Mouse (Mus musculus) adrenal gland, adult 18-20 months (tissue): Measurements from ENCODE around the gene Qpct. TPM values are rescaled to one million over a fixed set of nuclear protein-coding genes. Genes with fewer than 3 reads are reported as not detected.

ENCODE experiments used
- DNase-seq, 2 experiments: peaks; one replicate each; pipeline ENCODE4 v3.0.0; 2021 to 2022; ENCODE audit warnings: low spot score in 2 of 2
- long read RNA-seq, 2 experiments: library from polyadenylated mRNA; stranded (forward); transcript quantifications; one replicate each; pipeline ENCODE4 v2.0.0; 2021
- total RNA-seq, 2 experiments: library from RNA; stranded (reverse); gene quantifications; 1 replicate in 1 of 2; 2 replicates in 1 of 2; pipeline ENCODE4 v1.2.3; 2021

The Qpct gene
- 1 to 10 TPM; 7.3 to 8.1 TPM for total RNA-seq
- long read RNA-seq, experiment 1, transcript Qpct-201 (7 exons, 2,059 nt): major isoform, 7 of 7 reads
- long read RNA-seq, experiment 1, partial matches to known transcripts: 0 of 7 reads
- long read RNA-seq, experiment 1, other reads (novel, unspliced or antisense): 0 of 7 reads
- long read RNA-seq, experiment 2, transcript Qpct-201 (7 exons, 2,059 nt): major isoform, 13 of 14 reads
- long read RNA-seq, experiment 2, partial matches to known transcripts: 0 of 14 reads
- long read RNA-seq, experiment 2, other reads (novel, unspliced or antisense): 1 of 14 reads

- no peak for DNase-seq
Observed at GRCm38 (mm10) chr17:79051606-79052005, at the start of gene Qpct. Gene Qpct (plus strand): TSS chr17:79051906.

DNA sequence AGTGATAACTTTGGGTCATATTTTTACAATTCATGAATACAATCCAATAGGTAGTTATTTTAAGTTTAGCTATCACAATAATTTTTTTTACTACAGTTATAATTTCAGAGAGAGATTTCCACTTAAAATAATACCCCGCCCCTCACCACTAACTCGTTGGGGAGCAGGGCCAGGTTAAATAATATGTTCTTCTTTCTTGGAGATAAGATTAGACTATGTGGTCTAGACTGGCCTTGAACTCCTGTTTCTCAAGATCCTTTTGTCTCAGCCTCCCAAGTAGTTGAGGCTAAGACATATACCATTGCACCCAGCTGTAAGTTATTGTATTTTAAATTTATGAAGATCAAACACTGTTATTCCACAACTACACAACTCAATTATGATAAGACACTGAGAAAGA lies 38.1 kb upstream of the Qpct start:
- DNase-seq: no peak

- DNase-seq: no peak
Observed at GRCm38 (mm10) chr17:79014911-79015685, 36.6 kb upstream of the Qpct start.

DNA sequence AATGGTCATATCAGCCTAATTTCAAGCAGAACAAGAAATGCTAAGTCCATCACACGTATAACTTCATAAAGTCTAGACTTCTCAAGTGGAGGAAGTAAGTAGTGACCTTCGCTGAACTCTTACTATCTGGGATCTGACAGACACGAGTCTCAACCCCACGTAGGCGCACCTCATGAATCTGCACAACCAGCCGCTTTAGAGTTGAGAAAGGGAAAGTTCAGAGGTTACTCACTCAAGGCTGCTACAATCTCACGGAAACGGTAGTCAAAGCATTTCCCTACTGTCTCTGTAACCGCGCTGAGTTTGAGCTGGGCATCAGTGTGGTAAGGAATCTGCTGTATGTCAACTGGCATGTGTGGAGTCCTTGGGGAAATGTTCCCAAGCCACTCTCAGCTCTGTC lies 35.9 kb upstream of the Qpct start:
- DNase-seq: no peak

GRCm38 (mm10) chr17:79018422-79018821 lies 33.3 kb upstream of the Qpct start:
- DNase-seq: no peak

- no peak for DNase-seq
Observed at GRCm38 (mm10) chr17:79019726-79020207, 31.9 kb upstream of the Qpct start.

GRCm38 (mm10) chr17:79020208-79020983 lies 31.3 kb upstream of the Qpct start, which contains the start of gene Prkd3:
Gene Prkd3 (minus strand): TSS chr17:79020816.
- DNase-seq: peak; percentile 67 to 68

- no peak for DNase-seq
Observed at GRCm38 (mm10) chr17:79020984-79021335, 30.7 kb upstream of the Qpct start.

GRCm38 (mm10) chr17:79022746-79023145 lies 29.0 kb upstream of the Qpct start:
- DNase-seq: no peak

- no peak for DNase-seq
Observed at GRCm38 (mm10) chr17:79024544-79024943, 27.2 kb upstream of the Qpct start.

GRCm38 (mm10) chr17:79029226-79029625 lies 22.5 kb upstream of the Qpct start:
- no peak for DNase-seq

DNA sequence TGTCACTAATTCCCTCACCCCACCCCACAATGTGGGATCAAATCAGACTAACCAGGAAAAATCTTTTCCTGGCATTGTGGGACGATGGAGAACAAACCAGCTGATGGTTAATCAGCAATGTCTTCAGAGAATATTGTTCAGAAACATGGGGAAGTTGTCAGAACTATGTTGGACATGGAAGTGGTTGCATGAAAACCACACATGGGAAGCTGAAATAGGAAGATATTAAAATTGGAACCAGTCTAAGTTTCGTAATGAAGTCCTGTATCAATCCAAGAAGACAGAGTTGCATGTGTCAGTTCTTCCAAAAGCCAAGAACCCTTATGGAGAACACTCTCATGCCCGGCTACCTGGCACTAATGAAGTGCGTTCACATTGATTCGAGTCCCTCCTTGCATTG lies 20.1 kb upstream of the Qpct start:
- no peak for DNase-seq

- no peak for DNase-seq
Observed at GRCm38 (mm10) chr17:79032782-79033181, 18.9 kb upstream of the Qpct start.

- DNase-seq: no peak
Observed at GRCm38 (mm10) chr17:79039660-79040059, 12.0 kb upstream of the Qpct start.

DNA sequence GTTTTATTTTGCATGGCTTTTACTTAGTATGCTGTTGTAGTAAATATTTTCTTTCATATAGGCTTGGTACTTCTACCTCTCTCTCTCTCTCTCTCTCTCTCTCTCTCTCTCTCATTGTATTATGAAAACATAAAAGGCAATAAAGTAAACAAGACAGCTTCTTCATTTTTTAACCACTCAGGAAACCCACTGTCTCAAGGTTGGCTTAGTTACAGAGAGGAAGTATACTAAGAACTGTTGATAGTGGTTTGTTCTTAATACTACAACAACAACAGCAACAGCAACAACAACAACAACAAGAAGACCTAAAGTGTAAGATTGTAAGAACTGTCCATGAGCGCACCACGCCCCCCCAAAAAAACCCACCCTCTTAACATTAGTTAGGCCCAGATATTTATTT lies 8.0 kb upstream of the Qpct start:
- DNase-seq: no peak

DNA sequence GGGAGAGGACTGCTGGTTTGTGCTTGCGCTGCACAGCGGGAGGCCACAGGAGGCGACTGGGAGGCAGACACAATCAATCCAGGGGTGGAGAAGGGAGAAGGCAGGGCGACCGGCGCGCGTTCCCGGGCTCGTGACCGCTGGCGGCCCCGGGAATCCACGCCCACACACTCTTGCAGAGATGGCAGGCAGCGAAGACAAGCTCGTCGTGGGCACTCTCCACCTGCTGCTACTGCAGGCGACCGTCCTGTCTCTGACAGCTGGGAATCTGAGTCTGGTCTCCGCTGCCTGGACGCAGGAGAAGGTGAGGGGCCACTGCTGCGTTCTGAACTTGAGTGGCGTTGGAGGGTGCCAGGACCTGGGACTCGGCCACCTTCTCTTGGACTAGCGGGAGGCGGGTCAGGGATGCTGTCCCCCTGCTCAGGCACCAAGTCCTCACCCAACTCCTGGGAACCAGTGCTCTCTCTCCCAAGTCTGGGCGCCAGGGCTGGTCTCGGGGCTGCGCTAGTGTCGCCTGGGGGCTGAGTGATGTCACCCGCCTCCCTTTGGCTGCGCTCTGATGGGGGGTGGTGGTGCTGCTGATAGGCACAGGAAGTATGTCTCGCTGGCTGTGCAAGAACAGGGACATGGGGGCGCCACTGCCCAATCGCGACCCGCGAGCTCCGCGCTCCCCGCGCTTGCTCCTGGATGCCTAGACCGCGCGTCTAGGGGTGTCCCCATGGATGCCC lies 544 bp downstream of the Qpct start:
- peak; percentile 44 to 55 for DNase-seq

- DNase-seq: no peak
Observed at GRCm38 (mm10) chr17:79058271-79058670, 6.6 kb downstream of the Qpct start.

GRCm38 (mm10) chr17:79060221-79060620 lies 8.5 kb downstream of the Qpct start:
- no peak for DNase-seq

- DNase-seq: no peak
Observed at GRCm38 (mm10) chr17:79064250-79064649, 12.5 kb downstream of the Qpct start.

DNA sequence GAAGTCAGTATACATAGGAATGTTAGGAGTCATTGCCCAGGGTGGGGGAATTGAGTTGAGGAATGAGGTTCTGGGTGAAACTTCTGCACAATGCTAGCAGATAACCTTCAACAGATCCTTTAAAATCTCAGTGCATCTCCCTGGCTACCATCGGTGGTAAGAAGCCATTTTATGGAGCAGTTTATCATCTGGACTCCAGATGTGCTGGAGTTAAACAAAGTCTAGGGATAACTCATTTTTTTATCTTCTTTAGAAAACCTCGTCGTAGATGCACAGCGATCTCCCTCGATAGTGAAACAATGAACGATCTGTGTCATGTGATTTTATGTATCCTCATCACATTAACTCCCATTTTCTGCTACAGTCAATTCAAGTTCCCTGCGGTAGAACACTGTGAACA lies 16.9 kb downstream of the Qpct start:
- no peak for DNase-seq

DNA sequence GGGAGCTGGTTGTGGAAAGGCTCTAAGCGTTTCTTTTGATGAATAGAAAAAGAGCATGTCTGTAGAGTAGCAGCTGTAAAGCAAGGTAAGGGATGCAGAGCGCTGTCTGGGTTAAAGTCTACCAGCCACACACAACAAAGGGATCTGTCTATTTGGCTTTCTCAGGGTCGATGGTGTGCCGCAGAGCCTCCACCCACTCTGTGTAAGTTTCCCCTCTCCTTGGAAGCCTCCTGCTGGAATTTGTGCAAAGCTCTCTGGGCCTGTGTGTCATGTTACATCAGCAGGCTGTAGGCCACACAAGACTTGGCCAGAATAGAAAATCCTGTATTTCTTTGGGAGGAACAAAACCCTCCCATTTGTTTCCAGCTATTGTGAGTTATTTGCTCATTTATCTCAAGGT lies 17.3 kb downstream of the Qpct start:
- DNase-seq: no peak
